Mouse (Mus musculus) left cerebral cortex, adult 11 months (tissue): ENCODE measurements around the gene Snai3.

Source experiments
- DNase-seq: peaks from one replicate; pipeline ENCODE4 v3.0.0; 2022; ENCODE audit warnings: low spot score

Snai3 gene

GRCm38 (mm10) chr8:122459218-122459900 is 1.2 kb downstream of the Snai3 start:
- DNase-seq, result no peak

- no peak for DNase-seq
These were observed 3.4 kb downstream of the Snai3 start for GRCm38 (mm10) chr8:122457171-122457570.

GRCm38 (mm10) chr8:122454409-122454808 is 6.1 kb downstream of the Snai3 start:
- no peak for DNase-seq

- DNase-seq, result no peak
These were observed 8.4 kb downstream of the Snai3 start for GRCm38 (mm10) chr8:122452154-122452553.

GRCm38 (mm10) chr8:122451161-122451703 is 9.3 kb downstream of the Snai3 start:
- no peak for DNase-seq

GRCm38 (mm10) chr8:122445203-122445602 is 15.3 kb downstream of the Snai3 start:
- DNase-seq, result no peak

GRCm38 (mm10) chr8:122444058-122444748 is 16.3 kb downstream of the Snai3 start:
- DNase-seq, result peak; percentile 74

- peak; percentile 99 for DNase-seq
These were observed 17.1 kb downstream of the Snai3 start, which contains the start of gene Mvd for GRCm38 (mm10) chr8:122443262-122444006. Mvd (minus strand) TSS chr8:122443422.

- DNase-seq, result no peak
These were observed 17.8 kb downstream of the Snai3 start for GRCm38 (mm10) chr8:122442781-122443180.

- no peak for DNase-seq
These were observed 18.2 kb downstream of the Snai3 start for GRCm38 (mm10) chr8:122442356-122442755.

GRCm38 (mm10) chr8:122441326-122441725 is 19.2 kb downstream of the Snai3 start:
- DNase-seq, result no peak

- DNase-seq, result no peak
These were observed 21.2 kb downstream of the Snai3 start for GRCm38 (mm10) chr8:122439336-122439735.

- DNase-seq, result no peak
These were observed 22.7 kb downstream of the Snai3 start for GRCm38 (mm10) chr8:122437708-122438331.

- no peak for DNase-seq
These were observed 23.9 kb downstream of the Snai3 start for GRCm38 (mm10) chr8:122436586-122437125.

- no peak for DNase-seq
These were observed 24.4 kb downstream of the Snai3 start for GRCm38 (mm10) chr8:122436146-122436545.

GRCm38 (mm10) chr8:122435375-122435774 is 25.2 kb downstream of the Snai3 start:
- no peak for DNase-seq

- DNase-seq, result no peak
These were observed 27.1 kb downstream of the Snai3 start for GRCm38 (mm10) chr8:122433269-122433905.

GRCm38 (mm10) chr8:122432443-122433268 is 27.9 kb downstream of the Snai3 start, which contains the start of gene Cyba:
Cyba (minus strand) TSS chr8:122432930.
- no peak for DNase-seq

- DNase-seq, result no peak
These were observed 28.7 kb downstream of the Snai3 start for GRCm38 (mm10) chr8:122431694-122432442.

- DNase-seq, result no peak
These were observed 29.9 kb downstream of the Snai3 start for GRCm38 (mm10) chr8:122430646-122431045.
